Mouse (Mus musculus) T-helper 2 cell (primary cell): Measurements from ENCODE around the gene Slc4a4.
"Not testable (repeated sequence)": the region's sequence is repeated elsewhere in the genome, so short reads cannot be mapped to it uniquely, and the experiment has no call there.

Experiments
- in situ Hi-C: fragments of 300-600 bp; cut with MboI, MseI; formaldehyde crosslinking; loops from one replicate; pipeline ENCODE4 v1.15.1; 2025; ENCODE audit warnings: high pct_unique_total_duplicates

Gene Slc4a4

GRCm38 (mm10) chr5:89077711-89078110 lies 191.1 kb downstream of the Slc4a4 start:
- in situ Hi-C loops: no loop called here

GRCm38 (mm10) chr5:89083476-89083875 lies 196.9 kb downstream of the Slc4a4 start:
- in situ Hi-C loops: no loop called here

- in situ Hi-C loops: no loop called here
Observed at GRCm38 (mm10) chr5:89087916-89088315, 201.3 kb downstream of the Slc4a4 start.

GRCm38 (mm10) chr5:89088462-89088861 lies 201.8 kb downstream of the Slc4a4 start:
- in situ Hi-C loops: no loop called here

GRCm38 (mm10) chr5:89090131-89090530 lies 203.5 kb downstream of the Slc4a4 start:
- in situ Hi-C loops: no loop called here

GRCm38 (mm10) chr5:89096371-89096770 lies 209.8 kb downstream of the Slc4a4 start:
- in situ Hi-C loops: no loop called here

GRCm38 (mm10) chr5:89097291-89097690 lies 210.7 kb downstream of the Slc4a4 start:
- in situ Hi-C loops: no loop called here

- in situ Hi-C loops: no loop called here
Observed at GRCm38 (mm10) chr5:89098121-89098520, 211.5 kb downstream of the Slc4a4 start.

GRCm38 (mm10) chr5:89099886-89100285 lies 213.3 kb downstream of the Slc4a4 start:
- in situ Hi-C loops: no loop called here

- in situ Hi-C loops: no loop called here
Observed at GRCm38 (mm10) chr5:89102560-89102959, 215.9 kb downstream of the Slc4a4 start.

- in situ Hi-C loops: no loop called here
Observed at GRCm38 (mm10) chr5:89105346-89105745, 218.7 kb downstream of the Slc4a4 start.

GRCm38 (mm10) chr5:89106217-89106616 lies 219.6 kb downstream of the Slc4a4 start:
- in situ Hi-C loops: no loop called here

GRCm38 (mm10) chr5:89108809-89109208 lies 222.2 kb downstream of the Slc4a4 start:
- in situ Hi-C loops: no loop called here

- in situ Hi-C loops: no loop called here
Observed at GRCm38 (mm10) chr5:89109832-89110231, 223.2 kb downstream of the Slc4a4 start.

GRCm38 (mm10) chr5:89111987-89112386 lies 225.4 kb downstream of the Slc4a4 start:
- in situ Hi-C loops: not testable (repeated sequence)

GRCm38 (mm10) chr5:89120881-89121280 lies 234.3 kb downstream of the Slc4a4 start:
- in situ Hi-C loops: no loop called here

GRCm38 (mm10) chr5:89123270-89123903 lies 236.8 kb downstream of the Slc4a4 start:
- in situ Hi-C loops: no loop called here

- in situ Hi-C loops: no loop called here
Observed at GRCm38 (mm10) chr5:89128210-89128609, 241.6 kb downstream of the Slc4a4 start.

GRCm38 (mm10) chr5:89135776-89136175 lies 249.2 kb downstream of the Slc4a4 start:
- in situ Hi-C loops: no loop called here

GRCm38 (mm10) chr5:89140070-89140469 lies 253.5 kb downstream of the Slc4a4 start:
- in situ Hi-C loops: no loop called here

- in situ Hi-C loops: no loop called here
Observed at GRCm38 (mm10) chr5:89141761-89142160, 255.1 kb downstream of the Slc4a4 start.

GRCm38 (mm10) chr5:89146276-89146675 lies 259.7 kb downstream of the Slc4a4 start:
- in situ Hi-C loops: no loop called here

- in situ Hi-C loops: no loop called here
Observed at GRCm38 (mm10) chr5:89147282-89147790, 260.7 kb downstream of the Slc4a4 start.
